Mouse (Mus musculus) central nervous system, embryonic 11.5 days (tissue): ENCODE results near the gene Gm10944. TPM values are rescaled to one million over a fixed set of nuclear protein-coding genes. Genes with fewer than 3 reads are reported as not detected.

Source experiments
- polyA plus RNA-seq: library from polyadenylated mRNA; depleted of rRNA; stranded (reverse); fragments of >200 nt; gene quantifications from 2 replicates; pipeline ENCODE4 v1.2.3, GENCODE M21; 2012; rRNA removed

Gene Gm10944
- not detected in 2 replicates for polyA plus RNA-seq

GRCm38 (mm10) chr10:10681048-10681447, at the start of gene Gm10944:
Gm10944 (plus strand) TSS chr10:10681348.

Other genes with a start within 250 kb of the Gm10944 start
- 0.32 and 0.38 TPM in 2 replicates for gene Adgb, start 209.0 kb upstream of the Gm10944 start, polyA plus RNA-seq
- gene Rab32, start 123.1 kb upstream of the Gm10944 start, polyA plus RNA-seq = 3.6 and 7.2 TPM in 2 replicates